Comparison of ENCODE assay signal across 30 mouse cellular contexts in genomic region chr2:153221620-153222019, GRCm38 (mm10). TPM values are rescaled to one million over a fixed set of nuclear protein-coding genes. Genes with fewer than 3 reads are reported as not detected.
DNase-seq lines count a peak whose midpoint lies in the region; ATAC-seq and TF ChIP-seq lines count a peak whose summit lies in the region.
"Had no signal": no experiment of that assay in that cellular context is flagged by ENCODE, and none has a peak within 500 bp of the region (broad histone marks: within the 10 kb centered on the region; RNA-seq: fewer than 3 reads in every experiment).

No protein-coding gene starts in this region.

- no peak overlapping the region for H3K9ac ChIP-seq in stomach, embryonic 15.5 days
- H3K9ac ChIP-seq in stomach, postnatal 0 days (ENCODE audit: low read length) = no peak overlapping the region
- peak overlapping the region; percentile 72 for H3K9ac ChIP-seq in liver, embryonic 14.5 days (replicated peaks)
- H3K9ac ChIP-seq: embryonic facial prominence, embryonic 13.5 days; limb, embryonic 13.5 days; lung, embryonic 14.5 days; midbrain, embryonic 15.5 days; neural tube, embryonic 13.5 days had no signal

- no peak for TF ChIP-seq CTCF in stomach, postnatal 0 days (IDR thresholded peaks at IDR 0.05; ENCODE audit: low read depth)
- no peak for TF ChIP-seq CTCF in liver, embryonic 14.5 days (IDR thresholded peaks at IDR 0.05; ENCODE audit: low read depth)

- H3ac ChIP-seq in myocyte (ENCODE audit: control insufficient read depth, insufficient read length) = no peak overlapping the region

- H3K36me3 ChIP-seq in stomach, embryonic 15.5 days = no peaks in the 10 kb centered on the region
- 0 out of 2 replicates have a peak, but pooled peaks cover 2% of the 10 kb centered on the region for H3K36me3 ChIP-seq in stomach, postnatal 0 days (ENCODE audit: control insufficient read depth, insufficient read depth, low read length)
- peaks cover 41% of the 10 kb centered on the region for H3K36me3 ChIP-seq in erythroblast, embryonic 14.5 days (ENCODE audit: control insufficient read depth)
- no peaks in the 10 kb centered on the region; the same call in 1 of the 2 replicates for H3K36me3 ChIP-seq in liver, embryonic 14.5 days (replicated peaks; ENCODE audit: control insufficient read depth, insufficient read depth, low read depth)
- H3K36me3 ChIP-seq in myocyte (ENCODE audit: control insufficient read depth, insufficient read depth) = no peaks in the 10 kb centered on the region
- H3K36me3 ChIP-seq: midbrain, embryonic 15.5 days had no signal

- no peaks in the 10 kb centered on the region for H3K9me3 ChIP-seq in stomach, embryonic 15.5 days
- no peaks in the 10 kb centered on the region for H3K9me3 ChIP-seq in stomach, postnatal 0 days (ENCODE audit: control insufficient read depth, low read length)
- H3K9me3 ChIP-seq in erythroblast, embryonic 14.5 days (ENCODE audit: control insufficient read depth, low read length) = no peaks in the 10 kb centered on the region
- no peaks in the 10 kb centered on the region for H3K9me3 ChIP-seq in liver, embryonic 14.5 days (ENCODE audit: control insufficient read depth, low read length)
- H3K9me3 ChIP-seq: embryonic facial prominence, embryonic 13.5 days; hindbrain, embryonic 10.5 days; limb, embryonic 13.5 days; midbrain, embryonic 15.5 days; neural tube, embryonic 13.5 days had no signal

- no peak overlapping the region for H3K4me3 ChIP-seq in stomach, embryonic 15.5 days (replicated peaks)
- H3K4me3 ChIP-seq in stomach, postnatal 0 days (ENCODE audit: low read depth, low read length) = no peak overlapping the region
- H3K4me3 ChIP-seq in erythroblast, embryonic 14.5 days (replicated peaks) = peak overlapping the region; percentile 52
- peak overlapping the region; percentile 22 to 35; a peak in 3 of 4 replicates for H3K4me3 ChIP-seq in liver, embryonic 14.5 days (ENCODE audit: insufficient read depth in 1 of 2, low read depth in 2 of 2, low read length in 2 of 2)
- no peak overlapping the region for H3K4me3 ChIP-seq in myocyte
- H3K4me3 ChIP-seq: embryonic facial prominence, embryonic 13.5 days; heart, adult 2 months; hindbrain, embryonic 10.5 days; limb, embryonic 13.5 days; midbrain, embryonic 15.5 days; neural tube, embryonic 13.5 days had no signal

- no peaks in the 10 kb centered on the region for H3K4me1 ChIP-seq in stomach, embryonic 15.5 days
- H3K4me1 ChIP-seq in stomach, postnatal 0 days (replicated peaks; ENCODE audit: control insufficient read depth, insufficient read depth) = peaks cover 3% of the 10 kb centered on the region; the same call in 1 of the 2 replicates
- H3K4me1 ChIP-seq in erythroblast, embryonic 14.5 days (ENCODE audit: control insufficient read depth) = peaks cover 83% of the 10 kb centered on the region
- peaks cover 49 to 54% of the 10 kb centered on the region in 2 experiments for H3K4me1 ChIP-seq in liver, embryonic 14.5 days (replicated peaks; ENCODE audit: control insufficient read depth in 2 of 2, insufficient read depth in 2 of 2, low read length in 1 of 2)

- no peak overlapping the region for H3K4me2 ChIP-seq in stomach, embryonic 15.5 days
- H3K4me2 ChIP-seq in stomach, postnatal 0 days (replicated peaks; ENCODE audit: low read depth) = no peak overlapping the region
- H3K4me2 ChIP-seq in liver, embryonic 14.5 days (ENCODE audit: low read depth) = peak overlapping the region; percentile 79
- H3K4me2 ChIP-seq in myocyte (ENCODE audit: low read depth) = no peak overlapping the region
- H3K4me2 ChIP-seq: embryonic facial prominence, embryonic 13.5 days; limb, embryonic 13.5 days; lung, embryonic 14.5 days; midbrain, embryonic 15.5 days; neural tube, embryonic 13.5 days had no signal

- DNase-seq in stomach, postnatal 0 days (ENCODE audit: low spot score) = no peak
- DNase-seq in liver, embryonic 14.5 days (ENCODE audit: low read depth in 3 of 3, low spot score in 3 of 3) = peak; percentile 73 to 79 (median 74)
- no peak for DNase-seq in urinary bladder, postnatal 25 days (ENCODE audit: low spot score)
- DNase-seq in spleen, postnatal 10 days (ENCODE audit: low spot score in 2 of 2) = no peak
- no peak for DNase-seq in cerebellum, adult 11-12 months
- DNase-seq: adrenal gland, postnatal 14 days; cerebellum, adult 11 months; cerebellum, postnatal 25 days; embryo, embryonic 11 days; gastrocnemius, postnatal 25 days; heart, adult 2 months; kidney, adult 9 months; kidney, postnatal 14 days; lung, embryonic 14.5 days; lung, postnatal 36 days; retina, postnatal 1 day; thymus, adult 2 months; thymus, postnatal 4 days had no signal

- TF ChIP-seq POLR2A in myocyte (IDR thresholded peaks at IDR 0.05; ENCODE audit: insufficient read length, low read depth) = no peak

- TF ChIP-seq EP300 in stomach, postnatal 0 days (optimal IDR thresholded peaks at IDR 0.05) = no peak
- peak; percentile 91 for TF ChIP-seq EP300 in liver, embryonic 14.5 days (IDR thresholded peaks at IDR 0.05; ENCODE audit: low read depth)

- no peak overlapping the region for H3K27ac ChIP-seq in stomach, embryonic 15.5 days
- H3K27ac ChIP-seq in stomach, postnatal 0 days (replicated peaks) = no peak overlapping the region
- H3K27ac ChIP-seq in liver, embryonic 14.5 days = peak overlapping the region; percentile 93
- H3K27ac ChIP-seq: embryonic facial prominence, embryonic 13.5 days; heart, adult 2 months; hindbrain, embryonic 10.5 days; limb, embryonic 13.5 days; midbrain, embryonic 15.5 days; neural tube, embryonic 13.5 days had no signal

- 75% methylated on average over 4 of the region's 4 CpGs for WGBS in stomach, embryonic 15.5 days
- 85% methylated on average over 4 of the region's 4 CpGs for WGBS in stomach, postnatal 0 days
- 10% methylated on average over 4 of the region's 4 CpGs for WGBS in liver, embryonic 14.5 days (ENCODE audit: insufficient replicate concordance)

- H3K27me3 ChIP-seq in stomach, embryonic 15.5 days (replicated peaks) = no peaks in the 10 kb centered on the region
- H3K27me3 ChIP-seq in stomach, postnatal 0 days (ENCODE audit: control insufficient read depth, insufficient read depth, low read length) = no peaks in the 10 kb centered on the region
- H3K27me3 ChIP-seq in erythroblast, embryonic 14.5 days (ENCODE audit: control insufficient read depth) = no peaks in the 10 kb centered on the region
- no peaks in the 10 kb centered on the region for H3K27me3 ChIP-seq in liver, embryonic 14.5 days (ENCODE audit: control insufficient read depth, insufficient read depth, low read length)
- H3K27me3 ChIP-seq in myocyte (ENCODE audit: control insufficient read depth, insufficient read depth, insufficient read length) = no peaks in the 10 kb centered on the region
- H3K27me3 ChIP-seq: CH12.LX; embryonic facial prominence, embryonic 13.5 days; limb, embryonic 13.5 days; midbrain, embryonic 15.5 days; neural tube, embryonic 13.5 days had no signal

- peak; percentile 77; the same call in 1 of the 2 replicates for ATAC-seq in stomach, embryonic 15.5 days (ENCODE audit: insufficient read depth, low FRiP score, low read depth)
- ATAC-seq in stomach, postnatal 0 days (ENCODE audit: low FRiP score, low TSS enrichment) = no peak
- ATAC-seq in liver, embryonic 14.5 days (ENCODE audit: insufficient read depth) = peak; percentile 95
- ATAC-seq: forebrain, embryonic 16.5 days; hindbrain, embryonic 16.5 days; intestine, embryonic 16.5 days; midbrain, embryonic 15.5 days had no signal

- no peaks in the 10 kb centered on the region for H3K79me2 ChIP-seq in myocyte (ENCODE audit: control insufficient read depth, insufficient read depth)

TF ChIP-seq in myocyte, 11 proteins besides CTCF, POLR2A, EP300 and RAD21:
- no peak for TF ChIP-seq MAX (IDR thresholded peaks at IDR 0.05; ENCODE audit: low read depth)
- TF ChIP-seq REST (IDR thresholded peaks at IDR 0.05; ENCODE audit: insufficient read depth, insufficient read length) = no peak
- no peak for TF ChIP-seq SRF (IDR thresholded peaks at IDR 0.05; ENCODE audit: control insufficient read depth, insufficient read length, low read depth)
- TF ChIP-seq MYOG (IDR thresholded peaks at IDR 0.05; ENCODE audit: control insufficient read depth in 1 of 3, insufficient read depth in 1 of 3, insufficient read length in 2 of 3, low read depth in 2 of 3) = no peak
- TF ChIP-seq USF1 (IDR thresholded peaks at IDR 0.05; ENCODE audit: low read depth) = no peak
- TF ChIP-seq TCF3 (IDR thresholded peaks at IDR 0.05; ENCODE audit: insufficient read length, low read depth) = no peak
- peak; percentile 16 for TF ChIP-seq POLR2AphosphoS2 (IDR thresholded peaks at IDR 0.05; ENCODE audit: insufficient read length, low read depth)

RNA-seq across cellular contexts. Expression of gene Tspyl3, which starts 3.6 kb away (rescaled TPM):
- polyA plus RNA-seq in stomach, embryonic 15.5 days (2015; fragmentation: Nextera tagmentation; extraction: Ambion mirVana) = 8.6 and 9.9 TPM in 2 replicates
- 3.3 and 3.4 TPM in 2 replicates for polyA plus RNA-seq in stomach, postnatal 0 days (2015; fragmentation: Nextera tagmentation; extraction: Ambion mirVana)
- polyA plus RNA-seq in erythroblast, embryonic 14.5 days (2012) = 0.14 and 0.16 TPM in 2 replicates
- polyA plus RNA-seq in liver, embryonic 14.5 days (2012; rRNA removed) = 2.1 and 2.3 TPM in 2 replicates
- 1.6 and 2.5 TPM in 2 replicates for polyA plus RNA-seq in liver, embryonic 14.5 days (2014; fragmentation: Nextera tagmentation; extraction: Ambion mirVana)
- polyA plus RNA-seq in myocyte (2012; fragmentation: generic; extraction: Trizol) = 0.12 TPM

RNA-seq across cellular contexts. Expression of gene Plagl2, which starts 19.6 kb away (rescaled TPM):
- 20.5 and 25.6 TPM in 2 replicates for polyA plus RNA-seq in stomach, embryonic 15.5 days (2015; fragmentation: Nextera tagmentation; extraction: Ambion mirVana)
- polyA plus RNA-seq in stomach, postnatal 0 days (2015; fragmentation: Nextera tagmentation; extraction: Ambion mirVana) = 6.9 and 7.7 TPM in 2 replicates
- polyA plus RNA-seq in erythroblast, embryonic 14.5 days (2012) = 2.2 and 2.3 TPM in 2 replicates
- 14.4 and 14.5 TPM in 2 replicates for polyA plus RNA-seq in liver, embryonic 14.5 days (2012; rRNA removed)
- 23.9 and 27.0 TPM in 2 replicates for polyA plus RNA-seq in liver, embryonic 14.5 days (2014; fragmentation: Nextera tagmentation; extraction: Ambion mirVana)
- polyA plus RNA-seq in myocyte (2012; fragmentation: generic; extraction: Trizol) = 4.2 TPM

RNA-seq across cellular contexts. Expression of gene Pofut1, which starts 19.7 kb away (rescaled TPM):
- polyA plus RNA-seq in stomach, embryonic 15.5 days (2015; fragmentation: Nextera tagmentation; extraction: Ambion mirVana) = 8.8 and 9.0 TPM in 2 replicates
- 2.6 and 2.7 TPM in 2 replicates for polyA plus RNA-seq in stomach, postnatal 0 days (2015; fragmentation: Nextera tagmentation; extraction: Ambion mirVana)
- 0.58 and 0.97 TPM in 2 replicates for polyA plus RNA-seq in erythroblast, embryonic 14.5 days (2012)
- polyA plus RNA-seq in liver, embryonic 14.5 days (2012; rRNA removed) = 6.1 and 6.8 TPM in 2 replicates
- 3.2 and 3.7 TPM in 2 replicates for polyA plus RNA-seq in liver, embryonic 14.5 days (2014; fragmentation: Nextera tagmentation; extraction: Ambion mirVana)
- polyA plus RNA-seq in myocyte (2012; fragmentation: generic; extraction: Trizol) = 12.2 TPM

Comparison
In these comparisons a context has a peak if more than half of its experiments do, and no peak if none do; other contexts are left out.
1. H3K4me3 ChIP-seq: peak in erythroblast, embryonic 14.5 days (single experiment) and liver, embryonic 14.5 days (2 of 2); none in stomach, embryonic 15.5 days (single experiment), stomach, postnatal 0 days (single experiment) and myocyte (single experiment).
2. DNase-seq: peak in liver, embryonic 14.5 days (3 of 3); none in stomach, postnatal 0 days (single experiment), urinary bladder, postnatal 25 days (single experiment), spleen, postnatal 10 days (0 of 2) and cerebellum, adult 11-12 months (single experiment).